Mouse (Mus musculus): Measurements from ENCODE around the gene Tada2a.

Tada2a gene

DNA sequence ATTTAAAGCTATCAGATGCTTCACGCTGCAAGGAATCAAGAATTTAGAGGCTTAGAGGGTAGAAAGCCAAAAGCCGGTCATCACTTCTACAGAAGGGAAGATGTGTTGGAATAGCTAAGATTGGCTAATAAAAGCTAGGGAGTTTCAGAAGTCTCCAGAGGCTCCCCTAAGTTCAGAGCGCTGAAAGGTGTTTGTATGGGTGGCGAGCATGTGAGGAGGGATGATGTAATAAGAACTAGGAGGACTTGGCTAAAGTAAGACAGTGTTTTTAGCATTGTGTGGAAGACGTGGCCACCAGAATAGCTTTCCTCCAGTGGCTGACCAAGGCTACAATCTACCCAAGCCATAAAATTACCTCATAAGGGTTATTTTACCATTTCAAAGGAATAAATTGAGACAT, 15.8 kb downstream of the Tada2a start:
- no peak for DNase-seq (ENCODE audit: low read depth, low spot score)

DNA sequence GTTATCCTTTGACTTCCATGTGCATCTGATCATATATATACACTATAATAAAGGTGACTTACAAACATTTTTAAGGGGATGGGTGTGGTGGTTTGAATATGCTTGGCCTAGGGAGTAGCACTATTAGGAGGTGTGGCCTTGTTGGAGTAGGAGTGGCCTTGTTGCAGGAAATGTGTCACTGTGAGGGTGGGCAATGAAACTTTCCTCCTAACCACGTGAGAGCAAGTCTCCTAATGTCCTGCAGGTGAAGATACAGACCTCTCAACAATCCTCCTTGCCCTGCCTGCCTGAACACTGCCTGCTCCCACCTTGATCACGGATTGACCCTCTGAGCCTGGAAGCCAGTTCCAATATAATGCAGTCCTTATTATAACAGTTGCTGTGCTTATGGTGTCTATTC, 22.3 kb downstream of the Tada2a start:
- DNase-seq (ENCODE audit: low read depth, low spot score): no peak

DNA sequence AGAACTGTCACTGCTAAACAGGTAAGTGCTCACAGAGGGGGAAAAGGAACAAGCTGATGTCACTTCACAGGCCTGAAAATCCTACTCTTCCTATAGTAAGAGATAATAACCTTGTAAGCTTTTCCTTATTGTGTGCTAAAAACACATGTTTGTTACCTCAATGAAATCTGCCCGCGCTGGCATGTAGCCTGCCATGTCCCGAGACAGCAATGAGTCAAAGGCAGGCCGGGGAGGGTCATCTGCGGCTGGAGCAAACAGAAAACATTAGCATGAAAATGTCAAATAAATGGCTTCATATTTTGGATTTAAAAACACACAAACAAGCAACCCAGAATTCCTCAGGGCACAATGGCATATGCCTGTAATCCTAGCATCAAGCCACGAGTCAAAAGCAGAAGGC, 25.4 kb downstream of the Tada2a start:
- no peak for DNase-seq (ENCODE audit: low read depth, low spot score)

DNA sequence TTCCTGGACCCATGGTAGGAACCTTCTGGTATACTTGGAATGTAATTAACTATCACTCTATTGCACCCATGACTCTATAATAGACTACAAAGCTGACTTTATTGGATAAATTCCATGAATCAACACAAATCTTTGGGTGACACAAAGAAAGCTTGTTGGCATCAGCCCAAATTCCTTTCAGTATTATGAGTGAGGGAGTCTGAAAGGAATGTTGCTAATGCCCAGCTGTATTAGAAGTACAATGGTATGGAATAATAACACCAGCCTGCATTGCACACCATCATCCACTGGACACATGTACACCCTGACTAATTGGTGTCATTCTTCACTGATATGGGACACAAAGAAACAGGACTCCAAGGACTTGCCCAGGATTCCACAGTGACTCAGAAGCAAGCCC, 28.2 kb downstream of the Tada2a start:
- no peak for DNase-seq (ENCODE audit: low read depth, low spot score)

DNA sequence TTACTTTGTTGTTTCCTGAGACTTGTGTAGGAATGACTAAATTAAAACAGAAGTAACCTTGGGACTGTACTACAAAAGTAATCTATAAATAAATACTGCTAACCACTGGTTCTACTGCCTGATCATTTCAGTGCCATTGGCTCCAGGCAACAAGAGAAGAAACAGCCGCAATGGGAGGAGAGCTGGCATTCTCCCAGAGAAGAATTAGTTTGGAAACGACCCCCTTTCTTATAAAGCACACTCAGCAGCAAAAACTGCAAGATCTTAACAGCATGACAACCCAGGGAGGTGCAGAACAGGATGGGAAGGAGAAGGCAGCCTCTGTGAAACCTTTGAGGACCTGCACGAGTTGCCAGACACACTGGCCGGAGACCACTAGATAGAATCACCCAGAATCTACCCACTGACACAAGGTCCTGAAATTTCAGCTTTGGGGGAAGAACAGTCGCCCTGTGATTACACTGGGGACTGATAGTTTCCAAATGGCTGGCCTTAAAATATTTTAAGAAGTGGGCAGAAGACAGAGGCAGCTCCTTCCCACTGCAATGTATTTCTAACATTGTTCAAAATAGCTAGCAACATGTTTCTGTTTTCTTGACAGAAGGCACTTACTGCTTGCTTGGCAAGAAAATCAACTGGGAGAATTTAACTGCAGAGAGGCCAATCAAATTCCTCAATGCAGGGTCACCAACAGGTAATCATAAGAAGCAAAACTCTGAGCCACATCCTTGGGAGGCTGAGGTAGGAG, 32.0 kb downstream of the Tada2a start:
- no peak for DNase-seq (ENCODE audit: low read depth, low spot score)

DNA sequence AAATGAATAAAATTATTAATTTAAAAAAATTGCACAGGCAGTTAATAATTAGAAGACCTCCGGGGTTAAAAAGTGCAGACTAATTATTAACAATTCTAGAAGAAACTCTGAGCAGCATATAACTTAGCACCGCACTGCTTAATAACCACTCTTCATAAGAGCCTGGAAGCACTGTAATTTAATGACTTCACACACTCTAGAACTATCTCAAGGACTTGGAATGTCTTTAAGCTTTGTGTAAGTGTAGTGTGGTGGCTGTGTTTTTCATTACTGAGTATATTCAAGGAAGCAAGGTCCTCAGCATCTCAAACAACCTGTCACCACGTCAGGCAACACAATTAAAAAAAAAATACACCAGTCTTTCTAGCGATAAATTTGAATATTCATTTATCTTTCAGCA, 34.3 kb downstream of the Tada2a start:
- DNase-seq (ENCODE audit: low read depth, low spot score): no peak

DNA sequence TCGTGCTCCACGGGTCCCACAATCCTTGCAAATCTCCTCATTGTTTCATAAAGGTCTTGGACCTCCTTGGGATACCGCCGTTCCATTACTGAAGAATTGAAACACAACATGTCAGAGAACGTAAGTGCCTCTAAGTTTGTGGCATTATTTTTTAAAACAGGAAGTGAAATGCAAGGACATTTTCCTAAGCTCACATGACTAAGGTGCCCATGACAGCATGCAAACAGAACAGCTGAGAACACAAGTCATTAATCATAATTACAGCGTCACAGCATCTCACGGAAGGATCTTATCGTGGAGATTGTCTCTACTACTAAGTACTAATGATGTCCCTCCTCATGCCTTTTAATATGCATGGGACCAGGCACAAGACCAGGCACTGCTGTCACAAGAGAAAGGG, 38.8 kb downstream of the Tada2a start:
- peak; percentile 14 for DNase-seq (ENCODE audit: low read depth, low spot score)

DNA sequence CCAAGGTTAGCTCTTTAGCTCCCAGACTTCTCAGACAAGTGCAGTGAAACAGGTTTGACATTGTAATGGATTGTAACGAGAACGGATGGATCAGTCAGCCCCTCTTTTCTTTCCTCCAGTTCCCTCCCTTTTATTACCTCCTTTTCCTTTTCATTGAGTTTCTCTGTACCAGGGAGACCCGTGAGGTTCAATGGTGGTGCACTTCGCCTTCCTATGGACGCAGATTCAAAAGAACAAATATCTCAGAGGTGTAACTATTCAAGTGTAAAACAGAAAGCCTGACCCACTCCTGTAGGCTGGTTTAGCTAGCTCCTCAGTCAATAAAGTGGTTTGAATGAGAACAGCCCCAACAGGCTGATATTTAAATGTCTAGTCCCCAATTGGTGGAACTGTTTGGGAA, 47.5 kb downstream of the Tada2a start:
- no peak for DNase-seq (ENCODE audit: low read depth, low spot score)

DNA sequence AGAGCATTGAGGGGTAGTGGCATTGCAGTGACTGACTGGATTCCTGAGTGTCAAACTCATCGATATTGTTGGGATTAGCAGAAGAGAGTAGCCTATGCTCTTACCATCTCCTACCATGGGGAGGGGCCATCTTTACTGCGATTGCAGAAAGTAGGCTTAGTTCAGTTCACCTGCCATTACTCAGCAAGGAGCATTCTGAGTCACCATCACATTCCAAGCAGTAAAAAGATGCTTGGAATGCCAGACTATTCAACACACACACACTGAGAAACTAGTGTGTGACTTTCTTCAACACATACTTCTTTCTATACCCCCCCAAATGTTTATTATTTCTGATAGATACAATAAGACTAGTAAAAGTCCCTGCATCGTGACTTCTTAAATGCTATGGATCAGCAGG, 49.1 kb downstream of the Tada2a start:
- DNase-seq (ENCODE audit: low read depth, low spot score): no peak

DNA sequence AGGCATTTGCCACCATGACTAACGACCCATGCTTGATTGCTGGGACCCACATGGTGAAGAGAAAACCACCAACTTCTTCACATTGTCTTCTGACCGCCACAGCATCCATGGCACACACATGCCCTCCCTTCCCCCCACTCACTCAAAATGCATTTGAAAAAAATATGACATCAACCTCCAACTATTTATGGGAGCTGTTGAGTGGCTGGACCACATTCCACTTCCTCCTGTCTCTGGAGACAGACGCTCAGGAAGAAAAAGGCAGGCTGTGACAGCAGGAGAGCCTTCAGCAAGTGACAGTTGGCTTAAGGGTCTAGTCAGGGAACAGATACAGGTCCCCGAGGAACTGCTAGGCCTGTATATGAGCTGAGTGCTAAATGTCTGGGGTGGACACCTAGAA, 49.5 kb downstream of the Tada2a start:
- DNase-seq (ENCODE audit: low read depth, low spot score): no peak

DNA sequence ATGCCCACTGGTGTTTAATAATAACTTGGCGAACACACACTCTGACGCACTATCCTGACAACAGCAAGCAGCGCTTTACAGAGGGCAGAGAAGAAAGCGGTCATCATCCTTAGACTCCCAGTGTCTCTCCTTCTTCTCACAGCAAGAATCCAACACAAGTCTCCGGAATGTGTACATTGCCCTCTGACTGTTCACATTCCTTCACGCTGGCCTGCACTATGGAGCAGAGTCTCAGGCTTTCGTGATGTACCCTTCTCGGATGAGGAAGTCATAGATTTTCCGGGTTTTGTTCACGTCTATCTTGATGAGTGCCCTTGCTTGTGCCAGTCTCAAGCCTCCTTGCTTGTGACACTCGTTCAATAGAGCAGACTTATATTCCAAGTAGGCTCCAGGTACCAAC, 50.0 kb downstream of the Tada2a start:
- DNase-seq (ENCODE audit: low read depth, low spot score): no peak

DNA sequence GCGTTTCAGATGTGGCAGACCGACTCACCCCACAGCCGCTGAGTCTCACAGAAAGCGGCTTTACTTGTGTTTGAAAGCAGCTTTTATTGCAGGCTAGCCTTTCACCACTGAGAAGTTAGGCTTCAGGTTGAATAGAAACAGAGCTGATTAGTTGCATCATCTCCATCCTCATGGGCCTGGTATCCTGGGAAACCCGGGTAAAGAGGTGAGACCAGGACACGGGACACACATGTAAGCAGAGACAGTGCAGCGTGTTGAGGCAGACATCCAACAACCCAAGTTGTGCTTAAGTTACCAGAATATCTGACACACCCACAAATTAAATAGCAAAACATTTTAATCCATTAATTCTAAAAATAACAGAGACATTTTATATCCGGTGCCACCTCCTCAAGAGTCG, 50.8 kb downstream of the Tada2a start:
- no peak for DNase-seq (ENCODE audit: low read depth, low spot score)

DNA sequence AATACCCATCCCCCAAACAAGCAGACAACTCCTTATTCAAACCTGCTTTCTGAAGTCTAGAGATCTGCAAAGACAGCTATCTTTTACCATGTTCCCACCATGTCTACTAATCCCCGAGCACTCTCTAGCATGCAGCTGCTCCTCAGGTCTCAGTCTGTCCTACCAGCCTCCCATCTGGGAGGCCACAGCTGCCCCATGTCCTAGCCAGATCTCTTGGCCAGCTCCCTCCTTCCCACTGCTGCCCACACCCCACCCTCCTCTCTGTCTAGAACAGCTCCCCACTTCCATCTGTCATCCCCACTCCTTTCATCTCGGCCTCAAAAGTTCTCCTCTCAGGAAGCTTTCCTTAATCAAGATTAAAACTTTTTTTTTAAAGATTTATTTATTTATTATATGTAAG, 52.4 kb downstream of the Tada2a start:
- no peak for DNase-seq (ENCODE audit: low read depth, low spot score)

DNA sequence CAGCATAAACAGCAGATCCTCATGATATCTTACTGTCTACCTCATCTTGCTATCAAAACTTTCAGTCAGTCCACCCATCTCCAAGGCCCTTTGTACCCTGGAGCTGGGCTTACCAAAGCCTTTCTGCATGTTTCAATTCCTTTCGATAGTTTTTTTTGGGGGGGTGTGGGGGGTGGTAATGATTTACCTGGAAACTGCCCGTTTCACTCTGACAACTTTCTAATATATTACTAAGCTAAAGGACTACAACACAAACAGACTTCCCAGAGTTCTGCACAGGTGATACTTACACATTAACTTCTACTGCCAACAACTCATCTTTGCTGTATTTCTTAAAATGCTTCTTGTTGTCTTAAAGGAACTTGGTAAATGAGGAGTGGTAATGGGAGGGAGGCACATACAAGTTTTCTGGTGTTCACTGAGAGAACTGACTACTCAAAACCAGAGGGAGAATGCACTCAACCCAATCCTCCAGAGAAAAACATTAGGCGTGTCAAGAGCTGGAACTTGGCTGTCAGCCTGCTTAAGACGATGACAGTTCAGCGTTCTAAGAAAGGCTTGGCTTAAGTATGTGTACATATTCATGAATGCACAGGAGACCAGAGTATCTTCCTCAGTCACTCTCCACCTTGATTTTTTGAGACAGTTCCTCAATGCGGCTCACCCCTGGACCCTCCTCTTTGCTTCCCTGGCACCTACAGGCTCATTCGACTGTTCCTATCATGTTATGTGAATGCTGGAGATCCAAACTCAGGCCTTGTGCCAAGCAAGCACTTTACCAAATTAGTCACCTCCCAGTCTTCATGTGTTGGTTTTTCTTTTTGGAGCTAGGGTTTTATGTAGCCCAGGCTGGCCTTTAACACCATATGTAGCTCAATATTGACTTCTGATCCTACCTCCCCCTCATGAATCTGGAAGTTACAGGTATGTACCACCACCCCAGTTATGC, 55.3 kb downstream of the Tada2a start:
- DNase-seq (ENCODE audit: low read depth, low spot score): no peak

DNA sequence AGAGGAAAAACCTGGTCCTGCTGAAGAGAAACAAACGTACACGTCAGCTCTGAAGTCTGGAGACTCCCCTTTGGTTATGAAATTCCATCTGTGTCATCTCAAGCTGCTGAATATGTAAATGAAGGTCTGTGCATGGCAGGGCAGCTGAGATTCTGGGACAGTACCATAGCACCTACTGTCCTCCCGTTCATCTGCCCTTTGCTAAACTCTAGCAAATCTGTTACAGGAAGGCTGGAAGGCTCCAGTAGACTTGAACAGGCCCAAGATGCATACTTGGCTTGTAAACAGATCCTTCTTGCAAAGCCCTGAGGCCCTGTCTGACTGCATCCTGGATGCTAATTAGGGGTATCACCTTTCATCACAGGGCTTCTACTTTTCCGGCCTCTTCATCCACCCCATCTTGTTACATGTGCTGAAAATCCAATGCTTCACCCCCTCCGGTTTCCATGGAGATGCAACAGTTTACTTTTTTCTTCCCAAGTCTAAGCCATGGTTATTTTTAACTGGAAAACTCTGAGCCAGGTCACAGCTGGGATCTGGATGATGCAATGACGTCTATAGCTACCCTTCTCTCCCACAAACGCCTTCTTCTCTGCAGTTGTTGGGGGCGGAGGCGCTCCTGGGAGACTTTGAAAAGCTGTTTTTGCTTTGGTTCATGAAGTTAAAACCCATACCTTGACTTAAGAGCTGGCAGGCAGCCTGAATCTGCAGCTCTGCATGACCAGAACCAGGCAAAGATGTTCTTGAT, 56.3 kb downstream of the Tada2a start:
- DNase-seq (ENCODE audit: low read depth, low spot score): peak; percentile 16

DNA sequence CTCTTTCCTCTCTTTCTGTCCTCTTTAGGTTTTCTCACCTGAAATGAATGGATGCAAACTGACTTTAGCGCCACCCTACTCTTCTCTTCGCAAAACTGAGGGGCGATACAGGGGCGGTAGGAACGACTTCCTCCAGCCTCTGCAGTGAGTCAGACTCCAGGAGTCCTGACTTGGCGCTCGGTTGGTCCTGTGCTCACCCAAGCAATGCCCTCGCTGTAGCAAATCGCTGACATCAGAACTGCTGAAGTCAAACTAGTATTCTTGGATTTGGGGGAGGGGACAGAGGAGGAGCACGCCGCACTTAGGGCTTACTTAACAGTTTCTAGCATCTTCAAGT, 60.4 kb downstream of the Tada2a start, which contains the start of gene Dusp14:
Dusp14 (minus strand) TSS at position 228 of the 337 bp plus-strand sequence.
- peak; percentile 69 for DNase-seq (ENCODE audit: low read depth, low spot score)

DNA sequence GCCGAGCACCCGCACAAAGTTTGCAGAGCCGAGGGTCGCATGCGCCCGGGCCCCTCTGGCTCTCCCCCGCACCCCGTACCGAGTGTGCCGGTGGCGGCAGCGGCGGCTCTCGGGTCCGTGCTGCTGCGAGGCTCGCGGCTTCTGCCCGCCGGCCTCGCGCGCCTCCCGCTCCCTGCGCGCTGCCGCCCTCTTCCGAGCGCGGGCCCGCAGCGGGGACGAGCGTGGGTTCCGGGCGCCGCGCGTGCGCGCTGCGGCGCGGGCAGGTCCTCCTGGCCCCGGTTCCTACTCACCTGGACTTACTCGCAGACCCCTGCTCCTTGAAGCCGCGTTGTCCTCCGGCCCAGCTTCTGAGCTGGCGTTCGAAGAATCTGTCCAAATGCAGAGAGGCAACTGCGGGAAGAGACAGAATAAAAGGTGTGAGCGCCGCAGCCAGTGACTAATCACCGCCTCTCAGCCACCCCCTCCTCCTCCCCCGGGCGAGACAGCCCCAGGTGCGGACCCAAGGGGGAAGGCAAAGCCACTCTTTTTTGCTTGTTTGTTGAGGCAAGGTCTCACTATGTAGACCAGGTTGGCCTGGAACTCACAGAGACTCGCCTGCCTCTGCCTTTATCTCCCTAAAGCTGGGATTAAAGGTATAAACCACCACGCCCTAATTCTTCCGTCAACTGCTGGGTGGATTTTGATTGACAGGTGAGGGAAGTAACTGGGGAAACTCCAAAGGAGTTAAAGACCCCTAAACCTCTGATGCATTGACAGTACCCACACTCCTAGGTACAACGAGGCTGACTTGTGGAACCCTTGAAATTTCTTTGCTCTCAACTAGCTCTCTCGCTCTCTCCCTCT, 61.0 kb downstream of the Tada2a start:
- DNase-seq (ENCODE audit: low read depth, low spot score): peak; percentile 89

DNA sequence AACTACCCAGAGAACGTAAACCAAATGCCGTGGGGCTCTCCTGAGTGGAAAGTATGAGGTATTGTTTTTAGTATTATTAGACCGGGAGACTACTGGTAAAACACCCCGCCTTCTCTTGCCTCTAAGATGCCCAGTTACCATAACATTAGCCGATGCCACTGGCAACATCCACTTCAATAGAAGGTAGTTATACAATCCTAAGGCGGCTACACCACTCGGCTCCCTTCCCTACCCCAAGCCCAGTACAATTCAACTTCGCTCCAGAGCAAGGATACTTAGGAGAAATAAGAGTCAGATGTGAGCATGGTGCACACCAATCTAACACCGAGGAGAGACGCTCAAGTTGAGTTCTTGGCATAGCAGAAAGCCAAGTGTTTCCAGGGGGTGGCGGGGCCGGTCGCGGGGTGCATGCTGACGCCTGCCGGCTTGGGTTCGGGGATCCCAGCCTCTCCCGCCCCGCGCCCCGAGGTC, 61.6 kb downstream of the Tada2a start:
- peak; percentile 85 for DNase-seq (ENCODE audit: low read depth, low spot score)

DNA sequence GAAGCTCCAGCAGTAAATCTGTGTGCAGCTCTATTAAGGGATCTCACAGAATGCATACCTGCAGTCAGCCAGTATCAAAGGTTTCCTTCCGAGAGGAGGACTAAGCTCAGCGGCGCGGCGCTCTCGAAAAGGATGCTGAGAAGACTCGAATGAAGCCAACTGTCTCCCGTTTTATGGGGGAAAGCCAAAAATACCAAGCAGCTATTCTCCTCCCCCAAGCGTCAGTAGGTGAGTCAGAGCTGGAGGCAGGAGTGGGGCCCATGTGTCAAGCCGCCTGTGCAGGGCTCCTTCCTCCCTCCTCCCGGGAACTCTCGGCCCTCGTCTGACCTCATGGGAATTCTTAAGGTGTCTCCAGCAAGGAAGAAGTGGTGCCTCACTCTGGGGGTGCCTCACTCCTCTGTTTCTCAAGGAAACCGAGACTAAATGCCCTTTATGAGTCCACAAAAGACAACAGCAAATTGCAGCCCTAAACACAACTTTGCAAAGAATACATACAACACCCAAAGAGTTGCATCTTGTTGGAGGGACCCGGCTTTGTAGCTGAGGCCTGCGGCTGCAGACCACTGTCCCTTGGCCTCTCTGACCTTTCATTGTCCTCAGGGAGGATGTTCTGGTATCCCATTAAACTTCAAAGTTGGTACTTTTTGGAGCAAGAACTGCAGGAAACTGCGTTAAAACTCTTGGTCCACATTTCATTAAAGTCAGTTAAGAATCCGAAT, 62.3 kb downstream of the Tada2a start:
- DNase-seq (ENCODE audit: low read depth, low spot score): peak; percentile 76

DNA sequence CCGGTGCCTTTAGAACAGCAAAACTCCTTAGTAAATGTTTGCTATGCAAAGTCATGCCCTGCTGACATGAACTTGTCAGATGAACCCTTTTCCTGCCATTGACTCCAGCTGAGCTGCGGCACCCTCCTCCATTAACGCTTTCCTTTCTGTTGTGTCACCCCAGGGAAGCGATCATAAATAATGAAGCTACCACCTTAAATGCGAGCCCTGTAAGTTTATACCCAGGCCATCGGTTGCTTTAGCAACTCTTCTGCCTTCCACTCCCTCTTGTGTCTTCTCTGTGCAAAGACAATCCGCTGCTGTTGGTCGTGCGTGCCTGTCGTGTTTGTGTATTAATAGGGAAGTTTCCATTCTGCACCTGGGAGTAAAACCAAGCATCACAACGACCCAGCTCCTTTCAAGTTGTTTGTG, 63.3 kb downstream of the Tada2a start:
- DNase-seq (ENCODE audit: low read depth, low spot score): peak; percentile 87
